Mouse (Mus musculus): ENCODE results near the gene Il34. TPM values are rescaled to one million over a fixed set of nuclear protein-coding genes. Genes with fewer than 3 reads are reported as not detected.

The Il34 gene
- polyA plus RNA-seq, 1 experiment: 108 TPM

GRCm38 (mm10) chr8:110706288-110706870 lies 99.3 kb downstream of the Il34 start:
- H3K4me1 ChIP-seq (ENCODE audit: control insufficient read depth, insufficient read depth, low read length): peaks cover 12% of the 10 kb centered on the region
- TF ChIP-seq POLR2A (IDR thresholded peaks at IDR 0.05; ENCODE audit: extremely low read depth, insufficient read depth, low read length): no peak
- TF ChIP-seq CTCF (IDR thresholded peaks at IDR 0.05; ENCODE audit: extremely low read depth, insufficient read depth, low read length): no peak

DNA sequence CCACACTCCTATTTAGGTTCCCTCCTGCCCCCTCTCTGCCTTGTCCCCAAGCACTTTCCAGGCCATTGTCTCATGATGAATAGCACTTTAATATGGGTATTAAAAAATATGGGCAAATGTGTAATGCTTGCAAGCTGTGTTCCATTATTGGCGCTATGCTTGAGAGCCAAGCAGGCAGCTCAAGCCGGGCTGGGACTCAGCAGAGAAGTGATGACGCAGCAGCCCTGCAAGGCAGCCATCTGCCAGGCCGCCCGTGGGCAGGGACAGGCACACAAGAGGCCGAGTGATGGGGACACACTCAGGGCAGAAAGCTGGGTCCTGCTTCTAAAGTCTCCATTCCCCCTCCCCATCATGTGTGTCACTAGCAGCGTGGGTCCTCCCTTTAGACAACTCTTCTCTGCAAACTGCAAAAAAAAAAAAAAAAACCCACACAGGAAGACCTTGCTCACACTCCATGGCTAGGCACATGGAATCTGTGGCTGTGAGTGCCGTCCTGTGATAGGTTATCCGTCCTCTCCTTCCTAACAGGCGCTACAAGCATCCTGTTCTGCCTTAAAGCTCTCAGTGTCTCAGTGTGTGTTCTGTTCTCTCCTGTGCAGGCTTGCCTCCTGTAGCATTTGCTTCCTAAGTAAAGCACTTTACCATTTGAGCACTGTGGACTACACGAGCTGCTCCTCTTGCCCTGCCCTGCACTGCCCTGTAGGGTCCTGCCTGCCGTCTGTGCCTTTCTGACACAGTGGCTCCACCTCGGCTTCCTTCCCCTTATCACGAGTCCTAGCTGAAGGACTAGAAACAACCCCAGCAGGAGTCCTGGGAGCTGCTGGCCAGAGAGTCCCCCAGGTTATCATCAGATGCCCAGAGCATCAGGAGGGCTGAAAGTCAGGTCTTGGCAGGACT lies 100.1 kb downstream of the Il34 start:
- Histone ChIP-seq H3K27ac (ENCODE audit: insufficient read depth, low read length) (no peak overlapping the region), H3K4me1 (ENCODE audit: control insufficient read depth, insufficient read depth, low read length) (peaks cover 12% of the 10 kb centered on the region), H3K4me3 (ENCODE audit: insufficient read depth, low read length) (no peak overlapping the region)
- TF ChIP-seq CTCF (IDR thresholded peaks at IDR 0.05; ENCODE audit: extremely low read depth, insufficient read depth, low read length) (no peak), POLR2A (IDR thresholded peaks at IDR 0.05; ENCODE audit: extremely low read depth, insufficient read depth, low read length) (no peak)

More at GRCm38 (mm10) chr8:110706288-110706870, 99.3 kb downstream of the Il34 start:
- no peak overlapping the region for H3K4me3 ChIP-seq (ENCODE audit: insufficient read depth, low read length)
- no peak overlapping the region for H3K27ac ChIP-seq (ENCODE audit: insufficient read depth, low read length)

- no peak overlapping the region for H3K4me3 ChIP-seq (ENCODE audit: insufficient read depth, low read length)
- TF ChIP-seq POLR2A (IDR thresholded peaks at IDR 0.05; ENCODE audit: extremely low read depth, insufficient read depth, low read length) (no peak), CTCF (IDR thresholded peaks at IDR 0.05; ENCODE audit: extremely low read depth, insufficient read depth, low read length) (no peak)
- peaks cover 12% of the 10 kb centered on the region for H3K4me1 ChIP-seq (ENCODE audit: control insufficient read depth, insufficient read depth, low read length)
- no peak overlapping the region for H3K27ac ChIP-seq (ENCODE audit: insufficient read depth, low read length)
Observed at GRCm38 (mm10) chr8:110704103-110704502, 101.6 kb downstream of the Il34 start.

DNA sequence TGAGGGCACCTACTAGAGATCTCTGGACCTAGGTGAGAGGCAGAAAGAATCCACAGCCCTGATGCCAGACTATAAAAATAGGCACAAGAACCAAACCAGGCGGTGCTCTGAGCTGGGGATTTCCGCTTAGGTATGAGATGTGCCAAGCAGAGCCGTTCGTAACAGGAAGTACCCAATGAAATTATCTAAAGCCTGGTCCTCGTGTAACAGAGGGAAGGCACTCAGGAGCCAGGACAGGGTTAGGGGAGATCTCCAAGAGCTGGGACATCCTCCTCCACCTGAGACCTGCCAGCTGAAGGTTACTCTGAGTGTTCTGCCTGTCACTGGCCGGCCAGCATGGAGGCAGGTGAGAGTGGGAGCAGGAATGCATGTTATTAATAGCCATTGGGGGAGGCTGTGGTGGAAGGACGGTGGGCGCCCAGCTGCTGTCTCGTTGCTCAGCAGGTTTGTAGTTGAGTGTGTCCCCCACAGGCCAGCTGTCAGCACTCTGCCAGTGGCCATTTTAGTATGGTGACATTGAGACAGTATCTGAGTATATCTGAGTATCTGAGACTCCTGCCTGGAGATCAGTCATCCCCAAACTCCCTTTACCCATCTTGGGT lies 102.2 kb downstream of the Il34 start:
- no peak for TF ChIP-seq POLR2A (IDR thresholded peaks at IDR 0.05; ENCODE audit: extremely low read depth, insufficient read depth, low read length)
- no peak for TF ChIP-seq CTCF (IDR thresholded peaks at IDR 0.05; ENCODE audit: extremely low read depth, insufficient read depth, low read length)
- H3K4me1 ChIP-seq (ENCODE audit: control insufficient read depth, insufficient read depth, low read length): peaks cover 13% of the 10 kb centered on the region
- 0 out of 2 replicates have a peak overlapping the region, but pooled peaks have one; percentile 38 for H3K27ac ChIP-seq (ENCODE audit: insufficient read depth, low read length)
- no peak overlapping the region for H3K4me3 ChIP-seq (ENCODE audit: insufficient read depth, low read length)

DNA sequence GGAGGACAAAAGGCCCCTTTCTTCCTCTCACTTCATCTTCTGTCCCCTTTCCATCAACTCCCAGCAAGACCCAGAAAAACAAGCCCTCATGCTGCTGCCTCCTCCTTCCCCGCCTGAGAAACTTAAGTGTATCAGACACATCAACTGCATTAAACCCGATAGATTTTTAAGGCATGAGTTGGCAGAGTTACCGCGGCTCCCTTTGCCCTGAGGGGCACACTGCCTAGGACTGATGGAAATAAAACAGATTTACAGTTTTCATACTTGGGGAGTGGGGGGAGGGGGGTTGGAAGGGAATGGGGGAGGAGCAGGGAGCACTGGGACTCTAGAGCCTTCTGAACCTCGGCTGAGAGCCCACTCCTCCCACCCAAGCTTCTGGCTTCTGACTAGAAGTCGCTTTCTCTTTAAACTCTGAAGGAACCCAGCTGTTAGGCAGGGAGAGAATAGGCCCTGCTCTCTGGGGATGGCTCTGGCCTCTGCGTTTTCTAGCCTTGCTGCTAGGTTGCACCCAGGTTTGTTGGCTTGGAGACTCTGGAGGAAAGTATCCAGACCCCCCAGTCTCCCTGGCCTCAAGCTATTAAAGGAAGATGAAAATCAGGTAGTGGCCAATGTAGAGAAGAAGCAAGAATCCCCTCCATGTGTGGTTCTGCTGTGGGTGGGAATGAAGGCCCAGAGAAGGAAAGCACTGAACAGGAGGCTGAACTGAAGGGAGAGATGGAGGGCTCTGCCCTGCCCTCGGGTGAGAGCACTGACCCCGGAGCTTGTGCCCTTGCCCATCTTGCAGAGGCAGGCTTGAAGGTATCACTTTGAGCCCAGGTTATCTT lies 102.9 kb downstream of the Il34 start:
- Histone ChIP-seq H3K27ac (ENCODE audit: insufficient read depth, low read length) (peak overlapping the region; percentile 38; the same call in 1 of the 2 replicates), H3K4me1 (ENCODE audit: control insufficient read depth, insufficient read depth, low read length) (peaks cover 16% of the 10 kb centered on the region), H3K4me3 (ENCODE audit: insufficient read depth, low read length) (no peak overlapping the region)
- no peak for TF ChIP-seq CTCF (IDR thresholded peaks at IDR 0.05; ENCODE audit: extremely low read depth, insufficient read depth, low read length)

DNA sequence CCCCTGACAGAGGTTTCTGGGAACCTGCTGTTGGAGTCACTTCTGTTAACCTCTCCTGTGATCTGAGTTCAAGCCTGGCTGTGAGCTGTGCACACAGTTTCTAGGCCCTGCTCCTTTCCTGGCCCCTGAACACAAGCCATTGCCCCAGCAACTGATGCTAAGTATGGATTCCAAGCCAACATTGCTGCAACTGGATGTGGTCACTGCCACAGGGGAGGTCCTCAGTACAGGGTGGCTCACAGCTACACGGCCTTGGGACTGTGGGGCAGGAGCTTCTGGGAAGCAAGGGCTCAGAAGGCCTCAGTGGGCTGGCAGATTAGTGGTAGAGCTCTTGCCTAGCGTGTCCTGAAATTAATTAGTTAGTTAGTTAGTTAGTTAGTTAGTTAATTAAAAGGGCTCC lies 105.2 kb downstream of the Il34 start:
- Histone ChIP-seq H3K4me1 (ENCODE audit: control insufficient read depth, insufficient read depth, low read length) (peaks cover 21% of the 10 kb centered on the region), H3K4me3 (ENCODE audit: insufficient read depth, low read length) (no peak overlapping the region), H3K27ac (ENCODE audit: insufficient read depth, low read length) (no peak overlapping the region)
- TF ChIP-seq CTCF (IDR thresholded peaks at IDR 0.05; ENCODE audit: extremely low read depth, insufficient read depth, low read length) (no peak), POLR2A (IDR thresholded peaks at IDR 0.05; ENCODE audit: extremely low read depth, insufficient read depth, low read length) (no peak)

- Histone ChIP-seq H3K4me1 (ENCODE audit: control insufficient read depth, insufficient read depth, low read length) (peaks cover 23% of the 10 kb centered on the region), H3K27ac (ENCODE audit: insufficient read depth, low read length) (no peak overlapping the region), H3K4me3 (ENCODE audit: insufficient read depth, low read length) (no peak overlapping the region)
- TF ChIP-seq POLR2A (IDR thresholded peaks at IDR 0.05; ENCODE audit: extremely low read depth, insufficient read depth, low read length) (no peak), CTCF (IDR thresholded peaks at IDR 0.05; ENCODE audit: extremely low read depth, insufficient read depth, low read length) (no peak)
Observed at GRCm38 (mm10) chr8:110699501-110699900, 106.2 kb downstream of the Il34 start.

GRCm38 (mm10) chr8:110698098-110698497 lies 107.6 kb downstream of the Il34 start:
- no peak overlapping the region for H3K27ac ChIP-seq (ENCODE audit: insufficient read depth, low read length)
- peaks cover 19% of the 10 kb centered on the region for H3K4me1 ChIP-seq (ENCODE audit: control insufficient read depth, insufficient read depth, low read length)
- no peak overlapping the region for H3K4me3 ChIP-seq (ENCODE audit: insufficient read depth, low read length)
- TF ChIP-seq POLR2A (IDR thresholded peaks at IDR 0.05; ENCODE audit: extremely low read depth, insufficient read depth, low read length): no peak
- no peak for TF ChIP-seq CTCF (IDR thresholded peaks at IDR 0.05; ENCODE audit: extremely low read depth, insufficient read depth, low read length)

DNA sequence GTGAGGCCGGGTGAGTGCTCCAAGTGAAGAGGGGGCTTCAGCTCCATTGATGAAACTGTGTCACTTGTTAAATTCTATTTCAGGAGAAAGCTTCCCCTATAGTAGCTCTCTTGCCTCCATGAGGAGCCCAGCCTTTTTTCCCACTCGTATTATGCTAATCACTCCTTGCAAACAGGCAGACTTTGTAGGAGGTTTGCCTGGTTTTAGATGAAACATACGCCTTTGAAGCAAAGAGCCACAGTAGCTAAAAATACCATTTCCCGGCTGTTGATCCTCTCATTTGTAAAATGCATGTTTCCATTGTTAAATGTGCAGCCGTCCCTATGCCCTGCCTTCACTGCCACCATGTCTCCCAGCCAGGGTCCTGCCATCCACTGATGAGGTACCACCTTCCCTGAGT lies 108.2 kb downstream of the Il34 start:
- Histone ChIP-seq H3K4me1 (ENCODE audit: control insufficient read depth, insufficient read depth, low read length) (peaks cover 19% of the 10 kb centered on the region), H3K27ac (ENCODE audit: insufficient read depth, low read length) (no peak overlapping the region), H3K4me3 (ENCODE audit: insufficient read depth, low read length) (no peak overlapping the region)
- TF ChIP-seq CTCF (IDR thresholded peaks at IDR 0.05; ENCODE audit: extremely low read depth, insufficient read depth, low read length): no peak
- TF ChIP-seq POLR2A (IDR thresholded peaks at IDR 0.05; ENCODE audit: extremely low read depth, insufficient read depth, low read length): no peak

Measured in cortical plate, adult 2 months (tissue).